Mouse (Mus musculus): ENCODE measurements around the gene Tmem131.

GRCm38 (mm10) chr1:36883805-36884204 lies 59.7 kb downstream of the Tmem131 start:
- no peak for TF ChIP-seq EP300 (optimal IDR thresholded peaks at IDR 0.05)
- no peak for TF ChIP-seq CTCF (IDR thresholded peaks at IDR 0.05; ENCODE audit: low read depth)

Data from stomach, postnatal 0 days (tissue).